Mouse (Mus musculus): ENCODE results near the gene Trpv1. TPM values are rescaled to one million over a fixed set of nuclear protein-coding genes. Genes with fewer than 3 reads are reported as not detected.

The Trpv1 gene
- polyA plus RNA-seq (2017; shearing (Covaris generic)), result not detected

GRCm38 (mm10) chr11:73233992-73234391, at the start of gene Trpv1:
Gene Trpv1, plus strand, starts transcription at chr11:73234292.

GRCm38 (mm10) chr11:73198603-73199229, 35.4 kb upstream of the Trpv1 start, which contains the start of gene Ctns:
Gene Ctns, minus strand, starts transcription at chr11:73199042.

DNA sequence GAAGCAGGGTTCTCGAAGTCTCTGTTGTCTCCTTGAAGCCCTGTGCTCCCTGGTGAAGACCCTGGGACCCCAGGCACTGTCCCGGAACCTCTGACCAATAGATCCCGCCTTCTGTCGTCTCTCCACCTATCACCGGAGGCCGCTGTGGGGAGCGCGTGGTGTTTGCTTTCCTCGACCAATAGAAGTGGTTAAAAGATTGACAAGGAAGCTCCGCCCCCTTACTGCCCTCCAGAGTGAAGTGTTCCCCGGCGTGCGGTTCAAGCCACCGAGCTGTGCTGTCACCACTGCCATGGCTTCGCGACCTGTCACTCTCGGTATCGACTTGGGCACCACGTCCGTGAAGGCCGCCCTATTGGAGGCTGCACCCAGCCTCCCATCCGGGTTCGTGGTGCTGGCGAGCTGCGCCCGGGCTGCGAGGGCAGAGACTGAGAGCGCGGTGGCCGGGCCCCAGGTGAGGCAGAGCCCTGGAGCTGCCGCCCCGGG, 34.8 kb upstream of the Trpv1 start, which contains the start of gene Shpk:
Gene Shpk (plus strand): TSS at position 231 of the 483 bp plus-strand sequence.

DNA sequence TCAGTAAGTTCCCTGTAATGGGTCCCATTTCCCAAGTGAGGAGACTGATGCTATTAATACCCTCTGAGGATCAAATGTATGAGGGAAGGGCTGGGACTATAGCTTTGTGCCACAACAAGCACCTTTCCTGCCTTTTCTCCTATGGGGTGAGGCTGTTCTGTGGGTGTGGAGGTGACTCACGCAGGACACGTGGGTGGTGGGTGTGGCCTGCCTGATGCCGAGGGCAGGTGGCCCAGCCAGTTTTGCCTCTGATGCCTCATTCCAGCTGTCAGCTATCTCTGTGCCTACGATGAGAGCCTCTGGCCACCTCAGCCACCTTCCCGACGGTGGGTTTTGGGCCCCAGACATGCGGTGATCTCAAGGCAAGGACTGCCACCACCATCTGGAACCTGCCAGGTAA, 33.2 kb downstream of the Trpv1 start, which contains the start of gene Trpv3:
Gene Trpv3 (plus strand): TSS at position 122 of the 400 bp plus-strand sequence.

Other genes with a start within 250 kb of the Trpv1 start
- gene P2rx1, start 235.2 kb upstream of the Trpv1 start, polyA plus RNA-seq (2017; shearing (Covaris generic)), result 0.24 TPM
- 15.4 TPM for gene Camkk1, start 215.3 kb upstream of the Trpv1 start, polyA plus RNA-seq (2017; shearing (Covaris generic))
- gene Ncbp3, start 186.5 kb upstream of the Trpv1 start, polyA plus RNA-seq (2017; shearing (Covaris generic)), result 17.2 TPM
- 95.2 TPM for gene Itgae, start 143.7 kb upstream of the Trpv1 start, polyA plus RNA-seq (2017; shearing (Covaris generic))
- 6.5 TPM for gene Haspin, start 96.0 kb upstream of the Trpv1 start, polyA plus RNA-seq (2017; shearing (Covaris generic))
- gene P2rx5, start 73.9 kb upstream of the Trpv1 start, polyA plus RNA-seq (2017; shearing (Covaris generic)), result 0.16 TPM
- gene Emc6, start 57.3 kb upstream of the Trpv1 start, polyA plus RNA-seq (2017; shearing (Covaris generic)), result 55.7 TPM
- 35.5 TPM for gene Tax1bp3, start 57.2 kb upstream of the Trpv1 start, polyA plus RNA-seq (2017; shearing (Covaris generic))
- 16.1 TPM for gene Ctns, start 35.2 kb upstream of the Trpv1 start, polyA plus RNA-seq (2017; shearing (Covaris generic))
- gene Shpk, start 34.8 kb upstream of the Trpv1 start, polyA plus RNA-seq (2017; shearing (Covaris generic)), result 10.6 TPM
- not detected for gene Trpv3, start 33.1 kb downstream of the Trpv1 start, polyA plus RNA-seq (2017; shearing (Covaris generic))
- not detected for gene Aspa, start 95.3 kb downstream of the Trpv1 start, polyA plus RNA-seq (2017; shearing (Covaris generic))
- not detected for gene Gm49340, start 95.4 kb downstream of the Trpv1 start, polyA plus RNA-seq (2017; shearing (Covaris generic))
- gene Spata22, start 95.4 kb downstream of the Trpv1 start, polyA plus RNA-seq (2017; shearing (Covaris generic)), result not detected
- not detected for gene Olfr20, start 116.5 kb downstream of the Trpv1 start, polyA plus RNA-seq (2017; shearing (Covaris generic))
- gene Olfr376, start 137.0 kb downstream of the Trpv1 start, polyA plus RNA-seq (2017; shearing (Covaris generic)), result not detected
- gene Olfr1, start 165.3 kb downstream of the Trpv1 start, polyA plus RNA-seq (2017; shearing (Covaris generic)), result not detected
- not detected for gene Olfr378, start 194.2 kb downstream of the Trpv1 start, polyA plus RNA-seq (2017; shearing (Covaris generic))
- gene Olfr380, start 223.2 kb downstream of the Trpv1 start, polyA plus RNA-seq (2017; shearing (Covaris generic)), result not detected